Mouse (Mus musculus): ENCODE results near the gene Igfbp7. TPM values are rescaled to one million over a fixed set of nuclear protein-coding genes. Genes with fewer than 3 reads are reported as not detected.

The Igfbp7 gene
- total and polyA plus RNA-seq, 3 experiments, result not detected

DNA sequence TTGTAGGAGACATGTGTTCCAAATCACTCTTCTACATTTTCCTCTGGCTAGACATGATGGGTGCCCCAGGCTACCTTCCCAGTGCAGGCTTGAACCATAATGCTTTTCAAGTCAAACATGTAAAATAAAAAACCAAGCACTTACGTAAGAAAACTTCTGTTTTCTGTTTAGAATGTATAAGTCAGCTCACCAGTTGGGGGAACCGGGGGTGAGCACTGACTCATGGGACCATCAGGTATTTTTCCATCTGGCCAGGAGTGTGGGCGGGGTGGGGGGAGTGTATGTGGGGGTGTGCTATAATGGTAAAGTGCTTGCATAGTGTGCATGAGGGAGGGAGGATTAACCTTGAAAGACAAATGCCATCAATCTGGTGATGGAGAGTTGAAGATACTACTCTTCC, 29.8 kb downstream of the Igfbp7 start:
- Histone ChIP-seq H3K9me3 (replicated peaks) (peaks cover 17% of the 10 kb centered on the region), H3K27me3 (ENCODE audit: insufficient read depth, low read length) (no peaks in the 10 kb centered on the region; the same call in 1 of the 2 replicates), H3K36me3 (replicated peaks) (no peaks in the 10 kb centered on the region), H3K4me3 (ENCODE audit: low read depth, low read length) (no peak overlapping the region), H3K4me1 (ENCODE audit: insufficient read depth, low read depth, low read length) (no peaks in the 10 kb centered on the region)
- DNase-seq (ENCODE audit: low spot score), result no peak
- TF ChIP-seq CTCF (IDR thresholded peaks at IDR 0.05; ENCODE audit: low read depth, low read length) (no peak), GATA2 (IDR thresholded peaks at IDR 0.05; ENCODE audit: borderline replicate concordance, low read depth, low read length) (no peak), POLR2AphosphoS5 (IDR thresholded peaks at IDR 0.05; ENCODE audit: insufficient replicate concordance, low read depth, low read length) (no peak), GATA1 (IDR thresholded peaks at IDR 0.05; ENCODE audit: borderline replicate concordance, low read length) (no peak), TAL1 (conservative IDR thresholded peaks at IDR 0.05; ENCODE audit: low read depth, low read length) (no peak)
- no peak for ATAC-seq (ENCODE audit: extremely low read depth, insufficient number of reproducible peaks, low FRiP score, poor library complexity, severe bottlenecking)

GRCm38 (mm10) chr5:77375546-77375945, 32.3 kb downstream of the Igfbp7 start:
- Histone ChIP-seq H3K4me1 (ENCODE audit: insufficient read depth, low read depth, low read length) (no peaks in the 10 kb centered on the region), H3K4me3 (ENCODE audit: low read depth, low read length) (no peak overlapping the region), H3K9me3 (replicated peaks) (peaks cover 17% of the 10 kb centered on the region), H3K36me3 (replicated peaks) (no peaks in the 10 kb centered on the region), H3K27me3 (ENCODE audit: insufficient read depth, low read length) (no peaks in the 10 kb centered on the region; the same call in 1 of the 2 replicates)
- no peak for TF ChIP-seq GATA1 (IDR thresholded peaks at IDR 0.05; ENCODE audit: borderline replicate concordance, low read length)
- TF ChIP-seq TAL1 (conservative IDR thresholded peaks at IDR 0.05; ENCODE audit: low read depth, low read length), result no peak
- TF ChIP-seq POLR2AphosphoS5 (IDR thresholded peaks at IDR 0.05; ENCODE audit: insufficient replicate concordance, low read depth, low read length), result no peak
- TF ChIP-seq GATA2 (IDR thresholded peaks at IDR 0.05; ENCODE audit: borderline replicate concordance, low read depth, low read length), result no peak
- no peak for TF ChIP-seq CTCF (IDR thresholded peaks at IDR 0.05; ENCODE audit: low read depth, low read length)
- DNase-seq (ENCODE audit: low spot score) (no peak), ATAC-seq (ENCODE audit: extremely low read depth, insufficient number of reproducible peaks, low FRiP score, poor library complexity, severe bottlenecking) (no peak)

- H3K36me3 ChIP-seq (replicated peaks), result no peaks in the 10 kb centered on the region
- TF ChIP-seq POLR2AphosphoS5 (IDR thresholded peaks at IDR 0.05; ENCODE audit: insufficient replicate concordance, low read depth, low read length) (no peak), GATA1 (IDR thresholded peaks at IDR 0.05; ENCODE audit: borderline replicate concordance, low read length) (no peak)
- no peak for DNase-seq (ENCODE audit: low spot score)
- H3K9me3 ChIP-seq (replicated peaks), result peaks cover 17% of the 10 kb centered on the region
- H3K4me1 ChIP-seq (ENCODE audit: insufficient read depth, low read depth, low read length), result no peaks in the 10 kb centered on the region
- no peaks in the 10 kb centered on the region; the same call in 1 of the 2 replicates for H3K27me3 ChIP-seq (ENCODE audit: insufficient read depth, low read length)
- ATAC-seq (ENCODE audit: extremely low read depth, insufficient number of reproducible peaks, low FRiP score, poor library complexity, severe bottlenecking), result no peak
- no peak overlapping the region for H3K4me3 ChIP-seq (ENCODE audit: low read depth, low read length)
Observed at GRCm38 (mm10) chr5:77374945-77375344, 32.9 kb downstream of the Igfbp7 start.

DNA sequence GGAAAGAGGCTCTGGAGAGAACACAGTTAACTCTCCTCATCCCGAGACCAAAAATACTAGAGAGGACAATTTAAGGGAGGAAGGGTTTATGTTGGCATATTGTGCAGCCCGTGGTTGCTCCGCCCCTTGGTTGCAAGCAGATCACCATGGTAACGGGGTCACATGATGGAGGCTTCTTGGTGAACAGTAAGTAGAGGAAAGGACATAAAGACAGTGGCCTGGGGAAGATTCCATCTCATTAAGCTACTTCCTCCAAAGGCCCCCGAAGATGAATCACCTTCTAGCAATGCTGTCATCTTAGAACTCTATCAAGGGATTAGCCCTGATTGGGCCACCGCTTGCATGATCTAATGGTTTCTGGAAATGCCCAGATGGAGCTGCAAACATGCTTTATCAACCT, 35.1 kb downstream of the Igfbp7 start:
- H3K4me3 ChIP-seq (ENCODE audit: low read depth, low read length), result no peak overlapping the region
- no peak for ATAC-seq (ENCODE audit: extremely low read depth, insufficient number of reproducible peaks, low FRiP score, poor library complexity, severe bottlenecking)
- no peak for DNase-seq (ENCODE audit: low spot score)

DNA sequence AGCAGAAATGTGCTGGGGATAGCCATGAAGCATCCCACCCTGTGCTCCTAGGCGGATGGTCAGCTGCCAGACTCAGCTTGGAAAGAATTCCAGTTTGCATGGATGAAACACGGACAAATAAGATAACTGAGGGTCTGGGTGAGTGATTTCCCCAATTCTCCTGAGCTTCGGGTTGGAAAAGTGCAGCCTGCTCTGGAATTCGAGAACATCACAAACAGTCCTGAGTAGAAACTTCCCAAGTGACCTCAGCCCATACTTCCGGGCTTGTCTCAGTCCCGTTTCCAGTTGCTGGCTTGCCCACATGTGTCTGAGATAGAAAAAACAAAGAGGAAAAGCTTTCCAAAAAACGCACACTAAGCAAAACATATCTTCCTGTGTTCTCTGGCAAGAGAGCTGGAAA, 35.6 kb downstream of the Igfbp7 start:
- ATAC-seq (ENCODE audit: extremely low read depth, insufficient number of reproducible peaks, low FRiP score, poor library complexity, severe bottlenecking) (no peak), DNase-seq (ENCODE audit: low spot score) (no peak)
- Histone ChIP-seq H3K27me3 (ENCODE audit: insufficient read depth, low read length) (no peaks in the 10 kb centered on the region), H3K4me3 (ENCODE audit: low read depth, low read length) (no peak overlapping the region), H3K4me1 (ENCODE audit: insufficient read depth, low read depth, low read length) (no peaks in the 10 kb centered on the region), H3K36me3 (replicated peaks) (no peaks in the 10 kb centered on the region), H3K9me3 (replicated peaks) (peaks cover 9% of the 10 kb centered on the region)
- TF ChIP-seq CTCF (IDR thresholded peaks at IDR 0.05; ENCODE audit: low read depth, low read length), result no peak
- no peak for TF ChIP-seq POLR2AphosphoS5 (IDR thresholded peaks at IDR 0.05; ENCODE audit: insufficient replicate concordance, low read depth, low read length)
- no peak for TF ChIP-seq TAL1 (conservative IDR thresholded peaks at IDR 0.05; ENCODE audit: low read depth, low read length)

More for the DNA sequence above, 35.1 kb downstream of the Igfbp7 start:
- Histone ChIP-seq H3K36me3 (replicated peaks) (no peaks in the 10 kb centered on the region), H3K9me3 (replicated peaks) (peaks cover 9% of the 10 kb centered on the region), H3K4me1 (ENCODE audit: insufficient read depth, low read depth, low read length) (no peaks in the 10 kb centered on the region), H3K27me3 (ENCODE audit: insufficient read depth, low read length) (no peaks in the 10 kb centered on the region)
- no peak for TF ChIP-seq GATA2 (IDR thresholded peaks at IDR 0.05; ENCODE audit: borderline replicate concordance, low read depth, low read length)

DNA sequence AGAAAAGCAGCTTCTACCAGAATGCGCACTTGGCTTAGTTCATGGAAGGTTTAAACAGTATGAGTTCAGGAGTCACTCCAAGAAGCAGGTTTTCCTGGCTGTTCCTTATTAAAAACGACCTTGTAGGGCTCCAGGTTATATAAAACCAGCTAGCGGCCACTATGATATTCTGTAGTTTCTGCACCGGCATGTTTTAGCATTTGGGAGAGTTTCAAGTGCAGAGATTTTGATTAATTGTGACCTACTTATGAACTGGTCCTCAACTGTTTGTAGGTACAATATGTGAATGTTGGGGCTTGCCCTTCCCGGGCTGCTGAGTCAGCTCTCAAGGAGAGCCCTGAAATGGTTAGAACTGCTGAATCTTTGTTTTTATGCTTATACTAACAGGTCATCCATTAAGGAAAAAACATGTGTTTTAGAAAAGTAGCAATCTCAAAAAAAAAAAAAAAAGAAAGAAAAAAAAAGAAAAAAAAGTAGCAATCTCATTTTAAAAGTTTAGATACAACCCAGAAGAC, 37.4 kb downstream of the Igfbp7 start:
- Histone ChIP-seq H3K36me3 (replicated peaks) (no peaks in the 10 kb centered on the region), H3K9me3 (replicated peaks) (peaks cover 14% of the 10 kb centered on the region), H3K27me3 (ENCODE audit: insufficient read depth, low read length) (no peaks in the 10 kb centered on the region), H3K4me1 (ENCODE audit: insufficient read depth, low read depth, low read length) (no peaks in the 10 kb centered on the region), H3K4me3 (ENCODE audit: low read depth, low read length) (no peak overlapping the region)
- DNase-seq (ENCODE audit: low spot score) (no peak), ATAC-seq (ENCODE audit: extremely low read depth, insufficient number of reproducible peaks, low FRiP score, poor library complexity, severe bottlenecking) (no peak)
- TF ChIP-seq GATA2 (IDR thresholded peaks at IDR 0.05; ENCODE audit: borderline replicate concordance, low read depth, low read length) (no peak), TAL1 (conservative IDR thresholded peaks at IDR 0.05; ENCODE audit: low read depth, low read length) (no peak), GATA1 (IDR thresholded peaks at IDR 0.05; ENCODE audit: borderline replicate concordance, low read length) (no peak), CTCF (IDR thresholded peaks at IDR 0.05; ENCODE audit: low read depth, low read length) (no peak), POLR2AphosphoS5 (IDR thresholded peaks at IDR 0.05; ENCODE audit: insufficient replicate concordance, low read depth, low read length) (no peak)

DNA sequence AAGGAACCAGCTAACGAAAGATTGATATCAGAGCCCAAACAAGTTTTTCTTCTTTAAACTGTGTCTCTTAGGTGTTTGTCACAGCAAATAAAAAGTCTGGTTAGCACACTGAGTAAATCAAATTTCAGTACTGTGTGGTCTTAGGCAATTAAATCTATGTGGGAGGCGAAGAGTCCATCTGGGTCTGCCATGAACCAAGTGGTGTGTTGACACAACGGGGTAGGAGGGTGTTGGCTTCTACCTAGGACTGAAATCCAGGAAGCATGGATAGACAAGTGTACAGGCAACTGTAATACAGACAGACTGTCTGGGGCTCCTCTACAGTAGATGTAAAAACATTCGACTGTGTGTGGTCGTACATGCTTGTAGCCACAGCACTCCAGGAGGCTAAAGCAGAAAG, 38.4 kb downstream of the Igfbp7 start:
- H3K4me3 ChIP-seq (ENCODE audit: low read depth, low read length), result no peak overlapping the region
- ATAC-seq (ENCODE audit: extremely low read depth, insufficient number of reproducible peaks, low FRiP score, poor library complexity, severe bottlenecking) (no peak), DNase-seq (ENCODE audit: low spot score) (no peak)
- no peaks in the 10 kb centered on the region for H3K27me3 ChIP-seq (ENCODE audit: insufficient read depth, low read length)
- no peaks in the 10 kb centered on the region for H3K36me3 ChIP-seq (replicated peaks)
- H3K4me1 ChIP-seq (ENCODE audit: insufficient read depth, low read depth, low read length), result no peaks in the 10 kb centered on the region
- no peak for TF ChIP-seq POLR2AphosphoS5 (IDR thresholded peaks at IDR 0.05; ENCODE audit: insufficient replicate concordance, low read depth, low read length)
- no peak for TF ChIP-seq TAL1 (conservative IDR thresholded peaks at IDR 0.05; ENCODE audit: low read depth, low read length)
- no peak for TF ChIP-seq GATA1 (IDR thresholded peaks at IDR 0.05; ENCODE audit: borderline replicate concordance, low read length)
- TF ChIP-seq GATA2 (IDR thresholded peaks at IDR 0.05; ENCODE audit: borderline replicate concordance, low read depth, low read length), result no peak
- no peak for TF ChIP-seq CTCF (IDR thresholded peaks at IDR 0.05; ENCODE audit: low read depth, low read length)
- peaks cover 12% of the 10 kb centered on the region for H3K9me3 ChIP-seq (replicated peaks)
